Mouse (Mus musculus) left cerebral cortex, adult 18-20 months (tissue): ENCODE data around the gene Bfsp2. TPM values are rescaled to one million over a fixed set of nuclear protein-coding genes. Genes with fewer than 3 reads are reported as not detected.

Experiments
- DNase-seq, 2 experiments: peaks; one replicate each; pipeline ENCODE4 v3.0.0; 2021 to 2022; ENCODE audit warnings: low spot score in 2 of 2, mixed read lengths in 1 of 2
- total RNA-seq, 2 experiments: library from RNA; stranded (reverse); gene quantifications; 2 replicates each; pipeline ENCODE4 v1.2.3; 2021

Gene Bfsp2
- total RNA-seq, 2 experiments from 2014 or later, result 2.9 to 3.8 TPM

DNA sequence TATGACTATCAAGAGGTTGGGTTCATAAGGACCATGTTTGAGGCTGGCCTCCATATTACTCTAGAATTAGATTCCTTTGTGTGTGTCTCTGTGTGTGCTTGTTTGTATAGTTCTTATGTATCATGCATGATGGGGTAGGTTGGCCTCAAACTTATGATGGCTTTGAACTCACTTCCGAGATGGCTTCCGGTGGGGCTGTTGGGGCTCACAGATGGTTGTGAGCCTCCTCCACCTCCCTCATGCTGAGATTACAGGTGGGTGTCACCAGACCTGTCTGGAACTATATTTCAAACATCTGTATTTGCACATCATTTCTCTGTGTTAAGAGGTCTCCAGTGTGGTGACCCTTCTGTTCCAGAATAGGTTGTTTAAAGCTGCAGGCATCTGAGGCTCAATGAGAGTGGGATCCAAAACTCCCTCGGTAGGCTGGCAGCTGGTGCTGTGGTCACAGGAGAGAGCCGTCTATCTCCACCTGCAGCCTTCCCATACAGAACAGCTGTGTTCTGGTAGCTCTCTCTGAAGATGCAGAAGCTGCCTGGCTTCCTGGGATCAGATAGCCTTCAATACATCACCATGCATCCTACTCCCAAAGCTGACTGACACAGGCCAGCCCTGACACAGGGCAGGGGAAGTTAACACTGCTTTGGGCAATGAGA, 96.0 kb downstream of the Bfsp2 start:
- no peak for DNase-seq

DNA sequence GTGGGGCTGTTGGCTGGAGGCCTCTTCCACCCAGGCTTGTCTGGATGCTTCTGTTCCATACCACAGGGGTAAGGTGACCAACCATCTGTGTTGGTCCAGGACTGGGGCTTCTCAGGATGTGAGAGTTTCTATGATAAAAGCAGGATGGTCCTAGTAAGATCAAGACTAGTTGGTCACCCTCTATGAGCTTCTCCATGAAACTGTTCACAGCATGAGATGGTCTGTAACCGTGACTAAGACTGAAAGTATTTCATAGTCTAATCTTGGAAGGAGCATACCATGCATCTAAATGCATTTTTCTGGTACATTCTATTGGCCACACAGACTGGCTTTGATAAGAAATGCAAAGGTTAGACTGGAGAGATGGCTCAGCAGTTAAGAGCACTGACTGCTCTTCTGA, 96.6 kb downstream of the Bfsp2 start:
- no peak for DNase-seq

DNA sequence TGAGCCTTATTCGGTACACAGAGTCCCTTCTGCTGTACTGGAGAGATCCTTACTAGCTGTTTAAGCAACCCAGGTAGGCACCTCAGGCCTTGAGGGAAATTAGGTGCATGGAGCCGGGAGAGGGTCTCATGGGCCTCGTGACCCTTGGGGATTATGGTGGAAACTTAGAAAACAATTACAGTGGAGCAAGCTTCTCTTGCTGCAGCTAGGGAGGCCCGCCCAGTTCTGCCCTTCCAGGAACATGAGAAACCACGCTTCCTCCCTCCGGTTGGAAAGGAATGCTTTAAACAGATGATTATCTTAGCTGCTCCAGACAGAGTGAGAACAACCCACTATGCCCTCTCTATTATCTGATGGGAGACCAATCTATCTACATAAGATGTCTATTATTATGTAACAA, 97.2 kb downstream of the Bfsp2 start:
- DNase-seq, result no peak

DNA sequence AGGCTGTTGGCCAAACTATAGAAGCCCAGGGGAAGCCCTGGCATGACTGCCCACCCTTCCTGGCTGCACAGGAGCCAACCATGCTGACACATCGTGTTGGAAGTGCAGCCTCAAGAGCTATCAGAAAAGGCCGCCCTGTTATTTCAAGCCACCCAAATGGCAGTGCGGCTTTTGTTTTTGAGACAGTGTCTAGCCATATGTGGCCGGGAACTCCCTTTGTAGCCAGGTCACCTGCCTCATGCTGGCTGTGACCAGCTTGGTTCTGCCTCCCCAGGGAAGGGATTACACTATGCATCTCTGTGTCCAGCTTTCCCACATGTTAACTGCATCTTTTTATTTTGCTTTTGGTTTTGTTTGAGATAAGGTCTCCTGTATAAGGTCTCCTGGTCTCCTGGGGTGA, 99.7 kb downstream of the Bfsp2 start:
- DNase-seq, result no peak

DNA sequence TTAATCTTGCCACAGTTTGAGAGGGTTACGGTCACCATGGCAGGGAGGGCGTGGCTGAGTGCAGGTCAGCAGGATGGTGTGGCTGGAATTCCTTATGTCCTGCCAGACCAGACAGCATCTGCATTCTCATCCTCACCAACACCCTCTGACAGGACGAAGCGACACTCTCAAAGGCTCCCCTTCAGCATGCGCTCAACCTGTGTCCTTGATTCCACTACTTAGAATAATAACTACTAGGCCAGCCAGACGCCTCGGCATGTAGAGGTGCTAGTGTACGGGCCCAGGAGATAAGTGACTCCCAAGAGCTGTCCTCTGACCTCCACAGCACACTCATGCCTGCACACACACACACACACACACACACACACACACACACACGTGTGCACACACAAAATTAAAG, 101.0 kb downstream of the Bfsp2 start:
- no peak for DNase-seq

DNA sequence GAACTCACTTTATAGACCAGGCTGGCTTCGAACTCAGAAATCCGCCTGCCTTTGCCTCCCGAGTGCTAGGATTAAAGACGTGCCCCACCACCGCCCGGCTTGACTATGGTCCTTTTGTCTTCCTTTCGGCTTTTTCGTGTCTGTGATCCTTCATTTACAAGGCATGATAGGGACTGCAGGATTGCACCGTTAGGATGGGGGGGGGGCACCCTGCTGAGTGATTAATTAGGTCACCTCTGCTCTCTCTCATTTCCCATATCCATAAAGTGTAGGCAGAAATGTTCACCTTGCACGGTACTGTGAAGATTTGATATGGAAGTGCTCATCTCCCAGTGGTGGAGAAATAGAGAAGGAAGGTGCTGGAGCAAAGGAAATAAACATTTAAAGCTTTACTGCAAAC, 101.5 kb downstream of the Bfsp2 start:
- DNase-seq, result no peak

DNA sequence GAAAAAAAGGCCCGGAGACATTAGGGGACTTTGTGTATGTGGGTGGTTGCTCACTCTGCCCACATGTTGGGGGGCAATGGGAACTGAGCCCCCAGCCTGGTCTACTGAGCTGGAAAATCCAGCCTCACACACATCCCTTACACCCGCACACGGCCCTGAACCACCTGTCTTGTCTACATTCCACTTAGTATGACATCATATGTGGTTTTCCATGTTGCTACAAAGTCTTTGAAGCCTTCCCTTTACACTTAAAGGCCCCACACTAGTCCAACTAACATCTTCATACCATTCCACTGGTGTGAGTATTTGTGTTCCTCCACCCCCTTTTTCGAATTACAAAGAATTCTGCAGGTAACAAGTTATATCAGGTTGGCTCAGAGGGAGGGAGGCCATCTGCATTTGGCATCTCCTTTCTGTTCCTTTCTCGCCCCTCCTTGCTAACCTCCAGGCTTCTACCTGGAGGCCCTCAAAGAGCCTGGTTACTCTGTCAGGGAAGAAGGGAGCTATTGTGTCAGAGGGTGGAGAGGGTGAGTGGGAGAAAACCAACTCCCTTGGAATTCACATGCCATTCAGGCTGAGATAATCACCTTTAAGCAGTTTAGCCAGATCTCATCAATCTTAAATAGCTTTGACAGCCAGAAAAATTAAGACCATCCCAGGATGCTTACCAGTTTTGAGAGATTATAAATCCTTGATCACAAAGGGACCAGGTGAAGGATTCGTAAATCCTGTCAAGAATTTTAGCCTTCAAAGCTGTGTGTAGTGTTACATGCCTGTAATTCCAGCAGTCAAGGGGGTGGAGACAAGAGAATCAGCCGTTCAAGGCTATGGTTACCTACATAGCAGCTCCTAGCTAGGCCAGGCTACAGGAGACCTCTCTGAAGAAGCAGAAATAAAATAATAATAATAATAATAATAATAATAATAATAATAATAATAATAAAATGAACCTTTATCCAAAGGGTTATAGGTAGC, 103.6 kb downstream of the Bfsp2 start:
- DNase-seq, result no peak

Other genes starting within 250 kb of the Bfsp2 start
- gene Trf, start 250.0 kb downstream of the Bfsp2 start, total RNA-seq, result 100 to 1,000 TPM; 170 to 179 TPM
- not detected for gene 1300017J02Rik, start 175.3 kb downstream of the Bfsp2 start, total RNA-seq
- gene Topbp1, start 175.2 kb downstream of the Bfsp2 start, total RNA-seq, result 10 to 100 TPM; 17.0 to 20.7 TPM
- gene Cdv3, start 114.6 kb downstream of the Bfsp2 start, total RNA-seq, result 10 to 100 TPM; 81.6 to 86.9 TPM